ENCODE assay signal across 16 mouse cellular contexts in genomic region chr7:120860799-120861487, GRCm38 (mm10). TPM values are rescaled to one million over a fixed set of nuclear protein-coding genes. Genes with fewer than 3 reads are reported as not detected.
A peak's percentile ranks its signal among the peaks of the same experiment; 100 is the strongest.
DNase-seq lines count a peak whose midpoint lies in the region; ATAC-seq lines count a peak whose summit lies in the region.
"Had no signal": no experiment of that assay in that cellular context is flagged by ENCODE, and none has a peak within 500 bp of the region (broad histone marks: within the 10 kb centered on the region; RNA-seq: fewer than 3 reads in every experiment).

No protein-coding gene starts in this region.

- H3K4me3 ChIP-seq in heart, embryonic 15.5 days, result no peak overlapping the region
- H3K4me3 ChIP-seq: forebrain, embryonic 12.5 days; limb, embryonic 12.5 days; myocyte had no signal

- intact Hi-C loops in heart, postnatal 10 days (cut with DNase I), result no loop called here

- no peak for DNase-seq in heart, postnatal 10 days
- no peak for DNase-seq in layer of hippocampus, adult 11-12 months (ENCODE audit: low spot score)
- DNase-seq in right cerebral cortex, postnatal 10 days (ENCODE audit: low spot score in 2 of 2), result no peak
- DNase-seq in right cerebral cortex, adult 2 months (ENCODE audit: low spot score in 2 of 2), result no peak
- DNase-seq: gastrocnemius, postnatal 25 days; lung, postnatal 4 days had no signal

- WGBS in heart, embryonic 15.5 days, result 44% methylated on average over 10 of the region's 10 CpGs

- peaks cover 16% of the 10 kb centered on the region for H3K36me3 ChIP-seq in heart, embryonic 15.5 days
- H3K36me3 ChIP-seq: forebrain, embryonic 12.5 days had no signal

- H3K4me1 ChIP-seq in heart, embryonic 15.5 days (replicated peaks), result peaks cover 49% of the 10 kb centered on the region

- H3K27me3 ChIP-seq in heart, embryonic 15.5 days, result no peaks in the 10 kb centered on the region
- H3K27me3 ChIP-seq: forebrain, embryonic 12.5 days; limb, embryonic 12.5 days had no signal

- H3K9me3 ChIP-seq in heart, embryonic 15.5 days (replicated peaks), result no peaks in the 10 kb centered on the region
- H3K9me3 ChIP-seq: forebrain, embryonic 12.5 days; limb, embryonic 12.5 days had no signal

- no peak for ATAC-seq in heart, embryonic 15.5 days (replicated peaks; ENCODE audit: insufficient number of reproducible peaks, insufficient read depth, low FRiP score, low read depth)
- ATAC-seq in CD4-positive, CD25-positive, alpha-beta regulatory T cell, adult 4 months, result peak; percentile 78
- ATAC-seq in common myeloid progenitor, adult 5-6 weeks (replicated peaks; ENCODE audit: low read depth, poor library complexity, severe bottlenecking), result peak; percentile 33
- peak; percentile 26; the same call in 1 of the 2 replicates for ATAC-seq in megakaryocyte progenitor cell, adult 5-6 weeks (replicated peaks; ENCODE audit: poor library complexity)

- peak overlapping the region; percentile 30; the same call in 1 of the 2 replicates for H3K27ac ChIP-seq in heart, embryonic 15.5 days
- H3K27ac ChIP-seq: forebrain, embryonic 12.5 days; kidney, postnatal 0 days had no signal

- H3K4me2 ChIP-seq in heart, embryonic 15.5 days, result no peak overlapping the region
- H3K4me2 ChIP-seq: forebrain, embryonic 12.5 days; limb, embryonic 12.5 days had no signal

- H3K9ac ChIP-seq in heart, embryonic 15.5 days, result no peak overlapping the region
- H3K9ac ChIP-seq: forebrain, embryonic 12.5 days; limb, embryonic 12.5 days had no signal

RNA-seq across cellular contexts. Expression of gene Eef2k, which starts 18.3 kb away (rescaled TPM):
- 31.5 and 42.8 TPM in 2 replicates for polyA plus RNA-seq in heart, embryonic 15.5 days (2015; fragmentation: Nextera tagmentation; extraction: Ambion mirVana)
- total RNA-seq in heart, postnatal 10 days (2021), result 10 to 100 TPM; 37.0 to 37.2 TPM
- polyA plus RNA-seq in CD4-positive, CD25-positive, alpha-beta regulatory T cell, adult 4 months (2017; shearing (Covaris generic)), result 1 to 10 TPM; 5.6 to 6.0 TPM
- 73.9 and 95.6 TPM in 2 replicates for total RNA-seq in common myeloid progenitor, adult 5-6 weeks (2017)
- total RNA-seq in megakaryocyte progenitor cell, adult 5-6 weeks (2015), result 32.5 and 34.4 TPM in 2 replicates
- 80.5 and 85.0 TPM in 2 replicates for total RNA-seq in megakaryocyte progenitor cell, adult 5-6 weeks (2017)

RNA-seq across cellular contexts. Expression of gene Gm5737, which starts 48.8 kb away (rescaled TPM):
- not detected in 2 replicates for polyA plus RNA-seq in heart, embryonic 15.5 days (2015; fragmentation: Nextera tagmentation; extraction: Ambion mirVana)
- total RNA-seq in heart, postnatal 10 days (2021), result not detected
- polyA plus RNA-seq in CD4-positive, CD25-positive, alpha-beta regulatory T cell, adult 4 months (2017; shearing (Covaris generic)), result not detected
- total RNA-seq in common myeloid progenitor, adult 5-6 weeks (2017), result not detected in 2 replicates
- not detected in 2 replicates for total RNA-seq in megakaryocyte progenitor cell, adult 5-6 weeks (2015)
- total RNA-seq in megakaryocyte progenitor cell, adult 5-6 weeks (2017), result not detected in 2 replicates
- total RNA-seq: layer of hippocampus, postnatal 25 days had no signal
- polyA plus RNA-seq: forebrain, embryonic 12.5 days; hindbrain, embryonic 11.5 days; kidney, postnatal 0 days; limb, embryonic 12.5 days; myocyte had no signal

RNA-seq across cellular contexts. Expression of gene Polr3e, which starts 56.6 kb away (rescaled TPM):
- polyA plus RNA-seq in heart, embryonic 15.5 days (2015; fragmentation: Nextera tagmentation; extraction: Ambion mirVana), result 17.5 and 22.9 TPM in 2 replicates
- total RNA-seq in heart, postnatal 10 days (2021), result 10 to 100 TPM; 15.1 to 15.4 TPM
- 10 to 100 TPM in 1 of 2 experiments, 1 to 10 TPM in 1; 8.1 to 15.8 TPM for polyA plus RNA-seq in CD4-positive, CD25-positive, alpha-beta regulatory T cell, adult 4 months (2017; shearing (Covaris generic))
- total RNA-seq in common myeloid progenitor, adult 5-6 weeks (2017), result 26.9 and 30.3 TPM in 2 replicates
- 14.0 and 15.1 TPM in 2 replicates for total RNA-seq in megakaryocyte progenitor cell, adult 5-6 weeks (2015)
- total RNA-seq in megakaryocyte progenitor cell, adult 5-6 weeks (2017), result 32.6 and 33.0 TPM in 2 replicates
